Mouse (Mus musculus) testis, adult 2 months (tissue): ENCODE data around the gene Ankrd23.
"Not testable (repeated sequence)": the region's sequence is repeated elsewhere in the genome, so short reads cannot be mapped to it uniquely, and the experiment has no call there.

Source experiments
- CTCF ChIP-seq: fragments of 200-500 bp; IDR thresholded peaks from 2 replicates; pipeline ENCODE4 v1.5.1; 2012; ENCODE audit warnings: low read depth, mild to moderate bottlenecking, inconsistent platforms, low read length, moderate library complexity; ENCODE audit not compliant: control insufficient read depth, insufficient read depth, insufficient replicate concordance
- POLR2A ChIP-seq: fragments of 200-500 bp; IDR thresholded peaks from 2 replicates; pipeline ENCODE4 v1.6.1; 2012; ENCODE audit warnings: low read depth, mild to moderate bottlenecking, inconsistent platforms, low read length, moderate library complexity; ENCODE audit not compliant: control insufficient read depth

DNA sequence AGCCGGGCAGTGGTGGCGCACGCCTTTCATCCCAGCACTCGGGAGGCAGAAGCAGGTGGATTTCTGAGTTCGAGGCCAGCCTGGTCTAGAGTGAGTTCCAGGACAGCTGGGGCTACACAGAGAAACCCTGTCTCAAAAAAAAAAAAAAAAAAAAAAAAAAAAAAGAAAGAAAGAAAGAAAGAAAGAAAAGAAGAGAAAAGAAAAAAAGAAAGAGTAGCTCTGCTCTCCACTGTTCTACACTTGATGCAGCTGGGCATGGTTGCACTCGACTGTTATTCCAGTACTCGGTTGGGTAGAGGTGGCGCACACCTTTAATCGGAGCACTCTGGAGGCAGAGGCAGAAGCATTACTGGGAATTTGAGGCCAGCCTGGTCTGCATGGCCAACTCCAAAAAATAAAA, at the start of gene Ankrd23:
- not testable (repeated sequence) for TF ChIP-seq POLR2A, CTCF
